Mouse (Mus musculus): ENCODE data around the gene Zfp740.

GRCm38 (mm10) chr15:102202971-102203834 is at the start of gene Zfp740:
- TF ChIP-seq CEBPB (IDR thresholded peaks at IDR 0.05; ENCODE audit: low read depth) (peak; percentile 88), MAX (IDR thresholded peaks at IDR 0.05) (peak; percentile 52), CTCF (IDR thresholded peaks at IDR 0.05; ENCODE audit: control insufficient read depth, insufficient read depth, insufficient read length) (peak; percentile 15), MYOG (IDR thresholded peaks at IDR 0.05; ENCODE audit: control insufficient read depth, extremely low read depth, insufficient read length) (no peak), USF1 (IDR thresholded peaks at IDR 0.05; ENCODE audit: low read depth) (no peak)

Measured in C2C12 (cell line).